Mouse (Mus musculus) heart, embryonic 11.5 days (tissue): ENCODE data around the gene Mfsd2b. TPM values are rescaled to one million over a fixed set of nuclear protein-coding genes. Genes with fewer than 3 reads are reported as not detected.

Source experiments
- ATAC-seq: fragments of 200-750 bp; cut with Nextera tagmentation; replicated peaks from 2 replicates; pipeline ENCODE4 v1.8.0; 2017; ENCODE audit warnings: moderate library complexity; ENCODE audit not compliant: insufficient number of reproducible peaks, low FRiP score, low TSS enrichment
- H3K27ac ChIP-seq: fragments of 300-500 bp; sonication (generic); 2 replicates; pipeline ENCODE4 v1.5.1; 2014; ENCODE audit warnings: mild to moderate bottlenecking, low read depth, low read length
- H3K27me3 ChIP-seq: fragments of 300-500 bp; sonication (generic); 2 replicates; pipeline ENCODE4 v1.6.1; 2014; ENCODE audit warnings: mild to moderate bottlenecking, low read length, mixed read lengths; ENCODE audit not compliant: control insufficient read depth, insufficient read depth
- H3K36me3 ChIP-seq: fragments of 300-500 bp; sonication (generic); 2 replicates; pipeline ENCODE4 v1.6.1; 2014; ENCODE audit warnings: mild to moderate bottlenecking, low read length, moderate library complexity, mixed read lengths; ENCODE audit not compliant: control insufficient read depth, insufficient read depth
- H3K4me1 ChIP-seq: fragments of 300-500 bp; sonication (generic); 2 replicates; pipeline ENCODE4 v1.6.1; 2014; ENCODE audit warnings: low read length; ENCODE audit not compliant: control insufficient read depth, insufficient read depth
- H3K4me2 ChIP-seq: fragments of 300-500 bp; sonication (generic); 2 replicates; pipeline ENCODE4 v1.6.1; 2014; ENCODE audit warnings: mild to moderate bottlenecking, moderate library complexity
- H3K4me3 ChIP-seq: fragments of 300-500 bp; sonication (generic); 2 replicates; pipeline ENCODE4 v1.5.1; 2014; ENCODE audit warnings: low read depth, low read length
- H3K9ac ChIP-seq: fragments of 300-500 bp; sonication (generic); 2 replicates; pipeline ENCODE4 v1.6.1; 2014; ENCODE audit warnings: mild to moderate bottlenecking, low read depth, low read length, moderate library complexity
- H3K9me3 ChIP-seq: fragments of 300-500 bp; sonication (generic); replicated peaks from 2 replicates; pipeline ENCODE4 v1.6.1; 2016; ENCODE audit warnings: low read length; ENCODE audit not compliant: control insufficient read depth
- WGBS: fragments of 180-500 bp; shearing (Covaris S2); extraction: QIAGEN DNeasy Blood & Tissue Kit; methylation state at CpG from one replicate; pipeline ENCODE4 v1.1.7; 2014; ENCODE audit not compliant: insufficient replicate concordance; 5-methylcytosine and 5-hydroxymethylcytosine counted together
- polyA plus RNA-seq: library from polyadenylated mRNA; unstranded; fragments of >200 nt; fragmentation: Nextera tagmentation; extraction: Ambion mirVana; gene quantifications from 2 replicates; pipeline ENCODE4 v1.2.1, GENCODE M21; 2014

Gene Mfsd2b
- polyA plus RNA-seq, 1 experiment from 2014 or later = 14.8 TPM

DNA sequence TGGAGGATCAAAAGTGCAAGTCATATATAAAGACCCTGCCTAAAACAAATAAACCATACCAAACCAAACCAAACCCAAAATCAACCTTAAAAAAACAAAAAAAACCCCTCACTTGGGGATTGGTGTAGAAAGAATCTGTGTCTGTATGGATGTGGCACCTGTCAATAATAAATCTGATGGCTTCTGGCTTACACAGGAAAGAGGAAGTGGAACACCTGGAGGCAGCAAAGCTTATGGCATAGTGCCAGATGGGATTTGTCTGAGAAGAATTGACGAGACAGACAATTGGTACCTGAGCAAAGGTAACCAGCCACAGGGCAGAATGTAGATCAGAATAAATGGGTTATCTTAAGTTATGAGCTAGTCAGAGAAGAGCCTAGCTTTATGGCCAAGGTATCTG, 10.9 kb upstream of the Mfsd2b start:
- no peak overlapping the region for H3K27ac ChIP-seq
- no peak overlapping the region for H3K4me2 ChIP-seq
- H3K4me3 ChIP-seq = no peak overlapping the region
- peaks cover 2% of the 10 kb centered on the region; the same call in 1 of the 2 replicates for H3K36me3 ChIP-seq
- ATAC-seq = no peak
- H3K9me3 ChIP-seq = no peaks in the 10 kb centered on the region
- 80% methylated on average over 1 of the region's 1 CpGs for WGBS
- H3K4me1 ChIP-seq = peaks cover 5% of the 10 kb centered on the region; the same call in 1 of the 2 replicates
- no peaks in the 10 kb centered on the region for H3K27me3 ChIP-seq
- H3K9ac ChIP-seq = no peak overlapping the region

DNA sequence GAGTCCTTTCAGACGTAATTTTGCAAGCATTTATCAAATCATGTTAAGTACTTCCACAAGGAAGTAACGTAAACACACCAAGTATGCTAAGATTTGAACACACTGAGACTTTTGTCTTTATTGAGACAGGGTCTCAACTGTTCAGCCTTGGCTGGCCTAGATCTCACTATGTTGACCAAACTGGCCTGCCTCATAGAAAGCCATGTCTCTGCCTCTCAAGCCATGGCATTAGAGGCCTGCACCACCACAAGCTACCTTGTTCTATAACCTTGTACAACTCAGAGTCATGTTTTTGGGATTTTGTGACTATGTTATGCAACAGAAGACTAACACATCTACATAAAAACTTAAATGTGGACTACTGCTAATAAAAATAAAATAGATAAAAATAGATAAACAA, 7.9 kb upstream of the Mfsd2b start:
- Histone ChIP-seq H3K9ac (no peak overlapping the region), H3K27ac (no peak overlapping the region), H3K36me3 (peaks cover 5% of the 10 kb centered on the region), H3K27me3 (no peaks in the 10 kb centered on the region), H3K4me1 (no peaks in the 10 kb centered on the region), H3K9me3 (no peaks in the 10 kb centered on the region), H3K4me2 (no peak overlapping the region), H3K4me3 (no peak overlapping the region)
- 81% methylated on average over 2 of the region's 2 CpGs for WGBS
- no peak for ATAC-seq

DNA sequence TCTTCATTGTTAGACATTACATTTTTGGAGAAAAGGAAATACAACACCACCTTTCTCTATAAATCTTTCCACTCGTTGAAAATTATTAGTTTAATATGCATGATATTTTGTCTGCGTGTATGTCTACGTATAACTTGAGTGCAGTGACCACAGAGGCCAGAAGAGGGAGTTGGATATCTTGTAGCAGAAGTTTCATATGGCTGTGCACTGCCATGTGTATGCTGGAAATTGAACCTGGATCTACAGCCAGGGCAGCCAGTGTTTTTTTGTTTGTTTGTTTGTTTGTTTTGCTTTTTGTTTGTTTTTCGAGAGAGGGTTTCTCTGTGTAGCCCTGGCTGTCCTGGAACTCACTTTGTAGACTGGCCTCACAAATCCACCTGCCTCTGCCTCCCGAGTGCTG, 4.9 kb upstream of the Mfsd2b start:
- H3K9me3 ChIP-seq = no peaks in the 10 kb centered on the region
- peaks cover 5% of the 10 kb centered on the region for H3K36me3 ChIP-seq
- no peak for ATAC-seq
- no peaks in the 10 kb centered on the region for H3K27me3 ChIP-seq
- peaks cover 8% of the 10 kb centered on the region; the same call in 1 of the 2 replicates for H3K4me1 ChIP-seq
- H3K27ac ChIP-seq = no peak overlapping the region
- 92% methylated on average over 5 of the region's 5 CpGs for WGBS
- H3K4me3 ChIP-seq = no peak overlapping the region
- H3K9ac ChIP-seq = no peak overlapping the region
- no peak overlapping the region for H3K4me2 ChIP-seq

DNA sequence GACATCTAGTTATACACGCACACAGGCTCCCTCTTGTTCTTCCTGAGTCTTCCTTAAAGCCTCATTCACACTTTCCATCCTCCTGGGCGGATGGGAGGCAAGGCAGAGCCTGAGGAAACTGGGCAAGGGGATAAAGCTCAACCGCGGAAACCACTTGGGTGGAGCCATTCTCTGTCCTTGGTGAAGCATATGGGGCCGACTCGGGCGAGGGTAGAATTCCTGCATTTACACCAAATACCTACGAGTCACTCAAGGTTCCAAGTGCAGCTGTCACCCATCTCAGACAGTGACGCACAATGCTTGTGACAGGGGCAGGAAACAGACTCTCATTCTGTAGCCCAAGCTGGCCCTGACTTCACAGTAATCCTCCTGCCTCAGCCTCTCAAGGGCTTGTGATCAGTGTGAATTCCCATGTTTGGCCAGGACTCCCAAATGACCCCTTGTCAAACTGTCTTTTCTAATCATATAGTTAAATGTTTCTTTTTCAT, 4.2 kb upstream of the Mfsd2b start:
- no peak overlapping the region for H3K4me3 ChIP-seq
- no peak for ATAC-seq
- no peaks in the 10 kb centered on the region for H3K9me3 ChIP-seq
- WGBS = 59% methylated on average over 9 of the region's 9 CpGs
- peaks cover 5% of the 10 kb centered on the region for H3K36me3 ChIP-seq
- H3K27ac ChIP-seq = no peak overlapping the region
- H3K4me2 ChIP-seq = no peak overlapping the region
- no peaks in the 10 kb centered on the region for H3K27me3 ChIP-seq
- no peak overlapping the region for H3K9ac ChIP-seq
- peaks cover 13% of the 10 kb centered on the region; the same call in 1 of the 2 replicates for H3K4me1 ChIP-seq

DNA sequence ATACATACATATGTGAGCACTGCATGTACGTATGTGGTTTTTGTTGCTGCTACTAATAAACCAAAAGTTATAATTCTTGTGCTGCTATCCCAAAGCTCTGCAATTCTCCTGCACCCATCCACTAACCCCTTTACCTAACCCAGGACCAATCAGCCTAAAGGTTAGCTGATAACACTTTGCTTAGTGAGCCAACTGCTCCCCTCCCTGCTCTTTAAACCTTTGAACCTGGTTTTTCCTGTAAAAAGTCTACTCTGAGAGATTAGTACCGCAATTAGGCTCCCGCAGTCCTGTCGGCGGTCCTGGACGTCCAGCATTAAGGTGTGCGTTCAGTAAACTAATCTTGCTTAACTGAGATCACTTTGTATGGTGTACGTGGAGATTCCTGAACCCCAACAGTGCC, 1.5 kb upstream of the Mfsd2b start:
- Histone ChIP-seq H3K36me3 (peaks cover 3% of the 10 kb centered on the region), H3K9ac (no peak overlapping the region), H3K9me3 (no peaks in the 10 kb centered on the region), H3K4me3 (no peak overlapping the region), H3K4me1 (peaks cover 20% of the 10 kb centered on the region; the same call in 1 of the 2 replicates), H3K27ac (no peak overlapping the region), H3K4me2 (no peak overlapping the region), H3K27me3 (no peaks in the 10 kb centered on the region)
- no peak for ATAC-seq
- WGBS = 83% methylated on average over 8 of the region's 8 CpGs

DNA sequence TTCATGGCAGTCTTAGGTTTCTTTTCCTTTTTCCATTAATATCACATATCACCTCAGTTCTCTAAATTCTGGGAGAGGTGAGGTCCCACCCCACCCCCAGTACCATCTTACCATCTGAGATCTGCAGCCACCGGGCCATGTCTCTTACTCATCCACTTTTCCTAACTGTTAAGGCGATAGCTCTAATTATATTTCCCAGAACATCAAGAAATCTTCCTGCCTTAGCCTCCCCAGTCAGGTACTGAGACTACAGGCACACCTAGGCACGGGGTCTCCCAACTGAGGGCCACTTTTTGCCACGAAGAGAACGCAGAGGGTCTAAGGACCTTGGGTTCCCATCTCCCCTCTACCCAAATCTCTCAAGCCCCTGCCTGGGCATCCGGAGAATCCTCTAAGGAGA, 628 bp downstream of the Mfsd2b start:
- peaks cover 22% of the 10 kb centered on the region; the same call in 1 of the 2 replicates for H3K4me1 ChIP-seq
- peak overlapping the region; percentile 72 for H3K9ac ChIP-seq
- no peaks in the 10 kb centered on the region for H3K9me3 ChIP-seq
- peak overlapping the region; percentile 79 for H3K4me2 ChIP-seq
- no peaks in the 10 kb centered on the region for H3K36me3 ChIP-seq
- H3K27ac ChIP-seq = peak overlapping the region; percentile 84
- H3K4me3 ChIP-seq = peak overlapping the region; percentile 42
- WGBS = 63% methylated on average over 6 of the region's 6 CpGs
- no peak for ATAC-seq
- no peaks in the 10 kb centered on the region for H3K27me3 ChIP-seq

DNA sequence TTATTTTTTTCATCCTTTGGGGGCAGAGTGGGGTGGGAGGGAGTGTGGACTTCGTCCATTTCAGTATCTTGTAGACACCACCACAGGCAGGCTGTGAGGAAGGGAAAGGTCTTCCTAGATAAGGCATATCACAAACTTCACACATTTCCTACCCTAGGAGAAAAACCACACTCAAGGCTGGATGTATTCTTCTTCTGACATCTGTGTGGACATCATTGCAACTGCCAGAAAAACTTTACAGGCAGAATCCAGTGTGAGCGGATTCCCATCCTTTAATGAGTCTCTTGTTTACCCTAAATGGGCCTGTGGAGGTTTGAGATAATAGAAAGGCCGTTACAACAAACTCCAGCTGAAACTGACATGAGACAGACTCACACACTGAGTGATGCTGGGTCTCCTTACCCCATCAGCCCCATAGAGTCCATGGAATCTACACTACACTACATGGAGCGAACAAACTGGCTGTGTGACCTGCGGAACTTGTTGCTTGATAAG, 1.1 kb downstream of the Mfsd2b start:
- ATAC-seq = peak; percentile 69
- H3K4me1 ChIP-seq = peaks cover 22% of the 10 kb centered on the region; the same call in 1 of the 2 replicates
- peak overlapping the region; percentile 42 for H3K4me3 ChIP-seq
- H3K4me2 ChIP-seq = peak overlapping the region; percentile 79
- peak overlapping the region; percentile 72 for H3K9ac ChIP-seq
- peak overlapping the region; percentile 84 for H3K27ac ChIP-seq
- no peaks in the 10 kb centered on the region for H3K9me3 ChIP-seq
- 39% methylated on average over 5 of the region's 5 CpGs for WGBS
- H3K36me3 ChIP-seq = no peaks in the 10 kb centered on the region
- H3K27me3 ChIP-seq = no peaks in the 10 kb centered on the region

DNA sequence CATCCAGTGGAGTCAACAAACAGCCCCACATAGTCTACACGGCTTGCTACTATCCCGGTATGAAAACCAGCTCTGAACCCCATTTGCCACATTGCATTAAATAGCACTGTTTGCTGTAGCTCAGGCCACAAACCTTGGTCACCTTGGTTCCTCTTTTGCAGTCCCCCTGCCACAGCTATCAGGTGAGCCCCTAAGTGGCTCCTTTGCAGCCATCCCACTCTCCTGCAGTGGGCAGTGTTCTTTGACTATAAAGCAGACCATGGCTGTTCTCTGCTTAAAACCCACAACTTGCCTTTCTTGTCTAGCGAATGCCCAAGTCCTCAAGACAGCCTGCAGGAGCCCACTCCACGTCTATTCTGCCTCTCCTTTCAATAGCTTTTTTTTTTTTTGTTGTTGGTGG, 1.9 kb downstream of the Mfsd2b start:
- no peaks in the 10 kb centered on the region for H3K9me3 ChIP-seq
- H3K9ac ChIP-seq = no peak overlapping the region
- peak overlapping the region; percentile 79 for H3K4me2 ChIP-seq
- ATAC-seq = no peak
- H3K27ac ChIP-seq = peak overlapping the region; percentile 29; the same call in 1 of the 2 replicates
- H3K36me3 ChIP-seq = no peaks in the 10 kb centered on the region
- 43% methylated on average over 4 of the region's 4 CpGs for WGBS
- H3K27me3 ChIP-seq = no peaks in the 10 kb centered on the region
- peaks cover 22% of the 10 kb centered on the region; the same call in 1 of the 2 replicates for H3K4me1 ChIP-seq
- peak overlapping the region; percentile 18 for H3K4me3 ChIP-seq

DNA sequence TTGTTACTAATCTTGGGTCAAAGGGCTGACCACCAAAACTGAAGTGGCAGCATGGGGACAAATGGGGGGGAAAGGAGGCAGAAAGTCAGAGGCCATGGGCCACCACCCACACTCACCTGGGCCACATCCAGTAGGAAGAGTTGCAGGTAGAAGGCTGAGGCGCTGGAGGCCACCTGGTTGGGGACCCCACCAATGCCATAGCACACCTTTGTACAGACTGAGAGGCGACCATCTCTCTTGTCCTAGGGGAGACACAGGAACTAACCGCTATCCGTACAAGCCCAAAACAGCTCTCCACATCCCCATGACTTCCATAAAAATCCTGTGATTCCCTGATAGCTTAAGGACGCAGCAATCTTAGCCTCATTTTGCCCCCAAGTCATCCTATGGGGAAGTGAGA, 2.9 kb downstream of the Mfsd2b start:
- Histone ChIP-seq H3K36me3 (no peaks in the 10 kb centered on the region), H3K9ac (no peak overlapping the region), H3K4me1 (peaks cover 22% of the 10 kb centered on the region; the same call in 1 of the 2 replicates), H3K4me2 (no peak overlapping the region; the same call in 1 of the 2 replicates), H3K27me3 (no peaks in the 10 kb centered on the region), H3K9me3 (no peaks in the 10 kb centered on the region), H3K27ac (no peak overlapping the region), H3K4me3 (no peak overlapping the region)
- WGBS = 86% methylated on average over 5 of the region's 5 CpGs
- ATAC-seq = no peak
